Mouse (Mus musculus) olfactory bulb, adult 2 months (tissue): Measurements from ENCODE around the gene L1cam.

Source experiments
- CTCF ChIP-seq: fragments of 200-500 bp; IDR thresholded peaks from 2 replicates; pipeline ENCODE4 v1.5.1; 2012; ENCODE audit warnings: low read depth, mild to moderate bottlenecking, low read length, moderate library complexity; ENCODE audit not compliant: insufficient read depth
- POLR2A ChIP-seq: fragments of 200-500 bp; IDR thresholded peaks from 2 replicates; pipeline ENCODE4 v1.6.1; 2012; ENCODE audit warnings: mild to moderate bottlenecking, low read depth, low read length, moderate library complexity; ENCODE audit not compliant: insufficient read depth

- TF ChIP-seq CTCF = no peak
- TF ChIP-seq POLR2A = no peak
These were observed 22.7 kb upstream of the L1cam start for GRCm38 (mm10) chrX:73918631-73919030.
